Mouse (Mus musculus): ENCODE measurements around the gene Gm21698. TPM values are rescaled to one million over a fixed set of nuclear protein-coding genes. Genes with fewer than 3 reads are reported as not detected.

Gene Gm21698
- not detected in 2 replicates for polyA plus RNA-seq (2012; rRNA removed)

DNA sequence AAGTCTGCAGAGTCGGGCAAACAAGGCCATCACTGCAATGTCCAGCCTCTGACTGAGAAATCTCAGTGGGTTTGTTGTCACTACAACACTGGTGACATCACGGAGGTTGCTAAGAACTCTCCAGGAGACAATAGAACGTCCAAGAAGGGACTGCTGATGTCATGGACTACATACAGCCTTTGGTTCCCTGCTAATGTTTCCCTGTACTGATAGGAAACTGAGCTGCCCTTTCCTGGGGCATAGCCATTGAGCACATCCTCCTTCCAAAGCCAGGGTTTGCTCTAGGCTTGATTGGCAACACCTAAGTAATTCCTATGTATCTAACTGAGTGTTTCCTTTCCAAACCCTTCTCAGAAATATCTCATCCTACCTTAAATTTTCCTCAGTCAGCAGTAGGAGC, at the start of gene Gm21698:
TSS of gene Gm21698 (minus strand) at position 101 of the 400 bp plus-strand sequence.

DNA sequence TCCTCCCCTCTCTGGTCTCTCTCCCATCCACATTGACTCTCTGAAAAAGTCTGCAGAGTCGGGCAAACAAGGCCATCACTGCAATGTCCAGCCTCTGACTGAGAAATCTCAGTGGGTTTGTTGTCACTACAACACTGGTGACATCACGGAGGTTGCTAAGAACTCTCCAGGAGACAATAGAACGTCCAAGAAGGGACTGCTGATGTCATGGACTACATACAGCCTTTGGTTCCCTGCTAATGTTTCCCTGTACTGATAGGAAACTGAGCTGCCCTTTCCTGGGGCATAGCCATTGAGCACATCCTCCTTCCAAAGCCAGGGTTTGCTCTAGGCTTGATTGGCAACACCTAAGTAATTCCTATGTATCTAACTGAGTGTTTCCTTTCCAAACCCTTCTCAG, 34.4 kb upstream of the Gm21698 start, which contains the start of gene Gm5862:
TSS of gene Gm5862 (minus strand) at position 101 of the 400 bp plus-strand sequence.

DNA sequence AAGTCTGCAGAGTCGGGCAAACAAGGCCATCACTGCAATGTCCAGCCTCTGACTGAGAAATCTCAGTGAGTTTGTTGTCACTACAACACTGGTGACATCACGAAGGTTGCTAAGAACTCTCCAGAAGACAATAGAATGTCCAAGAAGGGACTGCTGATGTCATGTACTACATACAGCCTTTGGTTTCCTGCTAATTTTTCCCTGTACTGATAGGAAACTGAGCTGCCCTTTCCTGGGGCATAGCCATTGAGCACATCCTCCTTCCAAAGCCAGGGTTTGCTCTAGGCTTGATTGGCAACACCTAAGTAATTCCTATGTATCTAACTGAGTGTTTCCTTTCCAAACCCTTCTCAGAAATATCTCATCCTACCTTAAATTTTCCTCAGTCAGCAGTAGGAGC, 16.2 kb upstream of the Gm21698 start, which contains the start of gene Gm1979:
TSS of gene Gm1979 (minus strand) at position 101 of the 400 bp plus-strand sequence.

DNA sequence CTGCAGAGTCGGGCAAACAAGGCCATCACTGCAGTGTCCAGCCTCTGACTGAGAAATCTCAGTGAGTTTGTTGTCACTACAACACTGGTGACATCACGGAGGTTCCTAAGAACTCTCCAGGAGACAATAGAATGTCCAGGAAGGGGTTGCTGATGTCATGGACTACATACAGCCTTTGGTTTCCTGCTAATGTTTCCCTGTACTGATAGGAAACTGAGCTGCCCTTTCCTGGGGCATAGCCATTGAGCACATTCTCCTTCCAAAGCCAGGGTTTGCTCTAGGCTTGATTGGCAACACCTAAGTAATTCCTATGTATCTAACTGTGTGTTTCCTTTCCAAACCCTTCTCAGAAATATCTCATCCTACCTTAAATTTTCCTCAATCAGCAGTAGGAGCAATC, 15.9 kb downstream of the Gm21698 start, which contains the start of gene Gm21680:
TSS of gene Gm21680 (minus strand) at position 101 of the 400 bp plus-strand sequence.

DNA sequence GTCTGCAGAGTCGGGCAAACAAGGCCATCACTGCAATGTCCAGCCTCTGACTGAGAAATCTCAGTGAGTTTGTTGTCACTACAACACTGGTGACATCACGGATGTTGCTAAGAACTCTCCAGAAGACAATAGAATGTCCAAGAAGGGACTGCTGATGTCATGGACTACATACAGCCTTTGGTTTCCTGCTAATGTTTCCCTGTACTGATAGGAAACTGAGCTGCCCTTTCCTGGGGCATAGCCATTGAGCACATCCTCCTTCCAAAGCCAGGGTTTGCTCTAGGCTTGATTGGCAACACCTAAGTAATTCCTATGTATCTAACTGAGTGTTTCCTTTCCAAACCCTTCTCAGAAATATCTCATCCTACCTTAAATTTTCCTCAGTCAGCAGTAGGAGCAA, 34.1 kb downstream of the Gm21698 start, which contains the start of gene Gm21671:
TSS of gene Gm21671 (minus strand) at position 101 of the 400 bp plus-strand sequence.

DNA sequence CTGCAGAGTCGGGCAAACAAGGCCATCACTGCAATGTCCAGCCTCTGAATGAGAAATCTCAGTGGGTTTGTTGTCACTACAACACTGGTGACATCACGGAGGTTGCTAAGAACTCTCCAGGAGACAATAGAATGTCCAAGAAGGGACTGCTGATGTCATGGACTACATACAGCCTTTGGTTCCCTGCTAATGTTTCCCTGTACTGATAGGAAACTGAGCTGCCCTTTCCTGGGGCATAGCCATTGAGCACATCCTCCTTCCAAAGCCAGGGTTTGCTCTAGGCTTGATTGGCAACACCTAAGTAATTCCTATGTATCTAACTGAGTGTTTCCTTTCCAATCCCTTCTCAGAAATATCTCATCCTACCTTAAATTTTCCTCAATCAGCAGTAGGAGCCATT, 46.2 kb downstream of the Gm21698 start, which contains the start of gene Gm21663:
TSS of gene Gm21663 (minus strand) at position 101 of the 400 bp plus-strand sequence.

Other genes with a start within 250 kb of the Gm21698 start
- 0.24 and 0.28 TPM in 2 replicates for gene Actr3b, start 228.7 kb downstream of the Gm21698 start, polyA plus RNA-seq (2012; rRNA removed)
- not detected in 2 replicates for gene Gm21663, start 46.3 kb downstream of the Gm21698 start, polyA plus RNA-seq (2012; rRNA removed)
- gene Gm21671, start 34.2 kb downstream of the Gm21698 start, polyA plus RNA-seq (2012; rRNA removed), result not detected in 2 replicates
- not detected in 2 replicates for gene Gm21680, start 16.0 kb downstream of the Gm21698 start, polyA plus RNA-seq (2012; rRNA removed)
- not detected in 2 replicates for gene Gm1979, start 16.1 kb upstream of the Gm21698 start, polyA plus RNA-seq (2012; rRNA removed)
- not detected in 2 replicates for gene Gm5862, start 34.3 kb upstream of the Gm21698 start, polyA plus RNA-seq (2012; rRNA removed)
- gene Speer4a, start 50.9 kb upstream of the Gm21698 start, polyA plus RNA-seq (2012; rRNA removed), result not detected in 2 replicates
- not detected in 2 replicates for gene Gm7347, start 69.9 kb upstream of the Gm21698 start, polyA plus RNA-seq (2012; rRNA removed)
- not detected in 2 replicates for gene Gm10471, start 100.6 kb upstream of the Gm21698 start, polyA plus RNA-seq (2012; rRNA removed)
- not detected in 2 replicates for gene 5031410I06Rik, start 116.7 kb upstream of the Gm21698 start, polyA plus RNA-seq (2012; rRNA removed)
- gene Gm10220, start 132.8 kb upstream of the Gm21698 start, polyA plus RNA-seq (2012; rRNA removed), result not detected in 2 replicates